Mouse (Mus musculus) thymus, adult 2 months (tissue): ENCODE results near the gene Sugp1. TPM values are rescaled to one million over a fixed set of nuclear protein-coding genes. Genes with fewer than 3 reads are reported as not detected.

Experiments used
- DNase-seq: peaks from one replicate; pipeline ENCODE4 v3.0.0; 2021
- H3K27ac ChIP-seq: fragments of 200-500 bp; 2 replicates; pipeline ENCODE4 v1.5.1; 2012; ENCODE audit warnings: low read length, control low read depth; ENCODE audit not compliant: control insufficient read depth, insufficient read depth
- H3K27me3 ChIP-seq: fragments of 200-500 bp; 2 replicates; pipeline ENCODE4 v1.6.1; 2012; ENCODE audit warnings: mild to moderate bottlenecking, low read length, moderate library complexity, mixed read lengths; ENCODE audit not compliant: control insufficient read depth, insufficient read depth
- H3K36me3 ChIP-seq: fragments of 200-500 bp; 2 replicates; pipeline ENCODE4 v1.6.1; 2012; ENCODE audit warnings: mild to moderate bottlenecking, low read length, moderate library complexity; ENCODE audit not compliant: control insufficient read depth, insufficient read depth
- H3K4me1 ChIP-seq: fragments of 200-500 bp; replicated peaks from 2 replicates; pipeline ENCODE4 v1.6.1; 2012; ENCODE audit warnings: low read length; ENCODE audit not compliant: control insufficient read depth, insufficient read depth
- H3K4me3 ChIP-seq: fragments of 200-500 bp; 2 replicates; pipeline ENCODE4 v1.5.1; 2012; ENCODE audit warnings: mild to moderate bottlenecking, low read length, control low read depth, moderate library complexity; ENCODE audit not compliant: control insufficient read depth, insufficient read depth
- CTCF ChIP-seq: fragments of 200-500 bp; IDR thresholded peaks from 2 replicates; pipeline ENCODE4 v1.5.1; 2012; ENCODE audit warnings: mild to moderate bottlenecking, control low read depth, low read length, moderate library complexity, borderline replicate concordance; ENCODE audit not compliant: control insufficient read depth, poor library complexity, insufficient read depth; ENCODE audit errors: extremely low read depth
- POLR2A ChIP-seq: fragments of 200-500 bp; IDR thresholded peaks from 2 replicates; pipeline ENCODE4 v1.6.1; 2012; ENCODE audit warnings: mild to moderate bottlenecking, low read length, control low read depth, moderate library complexity; ENCODE audit not compliant: control insufficient read depth, poor library complexity, insufficient read depth; ENCODE audit errors: extremely low read depth
- WGBS: fragments of 180-500 bp; shearing (Covaris S2); methylation state at CpG from one replicate; pipeline ENCODE4 v1.1.7; 2018; 5-methylcytosine and 5-hydroxymethylcytosine counted together
- polyA plus RNA-seq: library from polyadenylated mRNA; depleted of rRNA; stranded (reverse); fragments of >200 nt; gene quantifications from 2 replicates; pipeline ENCODE4 v1.2.3, GENCODE M21; 2012

The Sugp1 gene
- polyA plus RNA-seq, 1 experiment, result 17.8 TPM

DNA sequence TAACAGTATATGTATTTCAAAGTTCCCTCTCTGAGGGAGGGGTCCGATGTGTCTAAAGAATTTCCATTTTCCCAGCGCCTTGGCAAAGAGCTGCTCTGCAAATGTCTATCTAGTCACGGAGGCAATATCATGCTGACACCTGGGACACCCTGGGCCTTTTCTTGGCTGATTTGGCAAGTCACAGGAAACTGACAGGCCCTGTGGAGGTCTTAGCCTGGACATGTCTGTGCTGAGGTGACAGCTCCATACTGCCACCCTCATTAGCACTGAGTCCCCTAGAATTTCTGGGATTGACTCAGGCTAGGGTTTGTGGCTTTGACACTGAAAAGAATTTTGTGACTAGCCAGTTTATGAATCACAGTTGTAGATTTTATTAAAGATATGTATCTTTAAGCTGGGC lies 30.3 kb upstream of the Sugp1 start:
- DNase-seq, result no peak
- Histone ChIP-seq H3K36me3 (no peaks in the 10 kb centered on the region), H3K4me3 (no peak overlapping the region), H3K27me3 (no peaks in the 10 kb centered on the region), H3K4me1 (no peaks in the 10 kb centered on the region), H3K27ac (no peak overlapping the region)
- 81% methylated on average over 3 of the region's 3 CpGs for WGBS
- TF ChIP-seq CTCF, result no peak
- no peak for TF ChIP-seq POLR2A

DNA sequence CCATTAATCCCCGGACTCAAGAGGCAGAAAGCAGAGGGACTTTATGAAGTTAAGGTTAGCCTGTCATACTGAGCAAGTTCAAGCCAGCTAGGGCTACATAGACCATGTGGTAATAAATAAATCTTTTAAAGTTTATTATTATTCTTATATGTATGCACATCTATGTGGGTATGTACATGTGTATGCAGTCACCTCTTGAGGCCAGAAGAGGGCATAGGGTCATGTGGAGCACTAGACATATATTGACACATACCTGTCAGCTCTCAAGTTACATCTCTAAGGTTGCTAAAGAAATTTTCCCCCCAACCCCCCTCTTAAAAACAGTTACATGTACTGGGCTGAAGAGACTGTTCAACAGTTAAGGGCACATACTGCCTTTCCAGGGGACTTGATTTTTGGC lies 29.9 kb upstream of the Sugp1 start:
- no peak for TF ChIP-seq CTCF
- TF ChIP-seq POLR2A, result no peak
- Histone ChIP-seq H3K36me3 (peaks cover 2% of the 10 kb centered on the region), H3K4me3 (no peak overlapping the region), H3K4me1 (no peaks in the 10 kb centered on the region), H3K27ac (no peak overlapping the region), H3K27me3 (no peaks in the 10 kb centered on the region)
- WGBS, result 88% methylated on average over 1 of the region's 1 CpGs
- no peak for DNase-seq

DNA sequence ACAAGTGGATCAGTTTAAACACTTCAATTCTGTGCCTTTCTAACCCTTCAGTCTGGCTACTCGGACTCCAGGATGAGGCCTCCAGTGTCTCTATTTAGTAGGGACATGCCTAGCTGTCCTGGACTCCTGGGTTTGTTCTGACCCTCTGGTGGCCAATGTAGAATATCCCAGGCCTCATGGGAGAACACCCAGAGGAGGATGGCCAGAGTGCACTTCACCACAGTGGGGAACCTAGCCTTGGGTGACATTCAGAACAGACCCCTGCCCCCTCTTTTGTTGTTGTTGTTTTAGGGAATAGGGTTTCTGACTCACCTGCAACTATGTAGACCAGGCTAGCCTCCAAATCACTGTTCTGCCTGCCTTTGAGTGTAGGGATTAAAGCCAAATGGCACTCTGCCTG lies 27.6 kb upstream of the Sugp1 start:
- H3K27me3 ChIP-seq, result no peaks in the 10 kb centered on the region
- TF ChIP-seq CTCF, result no peak
- no peak for TF ChIP-seq POLR2A
- WGBS, result 84% methylated on average over 1 of the region's 1 CpGs
- no peak overlapping the region for H3K27ac ChIP-seq
- H3K4me1 ChIP-seq, result no peaks in the 10 kb centered on the region
- H3K4me3 ChIP-seq, result no peak overlapping the region
- H3K36me3 ChIP-seq, result peaks cover 24% of the 10 kb centered on the region
- no peak for DNase-seq

DNA sequence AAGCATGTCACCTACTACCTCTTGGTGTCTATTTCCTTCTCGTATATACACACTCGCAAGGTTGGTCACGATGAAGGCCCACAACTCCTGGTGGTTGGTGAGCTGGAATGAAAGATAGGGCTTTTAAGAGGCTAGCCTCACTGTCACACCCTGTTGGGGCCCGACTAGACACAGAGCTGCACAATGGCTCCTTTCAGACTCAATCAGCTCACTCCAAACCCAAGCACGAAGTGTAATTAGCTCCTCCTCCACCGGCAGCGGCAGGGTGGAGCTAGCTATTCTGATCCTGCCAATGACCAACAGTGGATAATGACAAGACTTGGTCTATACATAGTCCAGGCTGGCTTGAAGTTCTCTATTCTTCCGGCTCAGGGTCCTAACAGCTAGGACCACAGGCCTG lies 19.0 kb upstream of the Sugp1 start:
- WGBS, result 97% methylated on average over 8 of the region's 8 CpGs
- no peak for TF ChIP-seq POLR2A
- no peak for TF ChIP-seq CTCF
- peaks cover 93% of the 10 kb centered on the region for H3K36me3 ChIP-seq

DNA sequence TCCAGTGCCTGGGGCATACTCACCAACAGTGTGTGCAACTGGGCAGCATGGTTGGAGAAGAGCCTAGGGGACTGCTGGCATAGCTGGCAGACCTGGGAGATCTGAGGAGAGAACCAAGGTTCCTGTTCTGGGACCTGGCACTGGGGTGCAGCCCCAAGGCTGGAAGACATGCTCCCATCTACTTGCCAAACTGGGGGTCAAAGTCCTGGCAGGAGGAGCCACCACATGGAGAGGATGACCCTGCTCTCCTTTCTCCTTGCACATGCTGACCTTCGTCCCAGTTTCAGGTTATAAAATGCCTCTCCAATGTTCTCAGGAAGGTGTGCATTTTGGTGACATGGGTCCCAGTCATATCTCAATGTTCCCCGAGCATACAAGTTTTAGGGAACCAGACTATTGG lies 16.5 kb upstream of the Sugp1 start:
- no peaks in the 10 kb centered on the region for H3K27me3 ChIP-seq
- no peak overlapping the region for H3K4me3 ChIP-seq
- TF ChIP-seq CTCF (no peak), POLR2A (no peak)
- H3K27ac ChIP-seq, result no peak overlapping the region
- 95% methylated on average over 2 of the region's 2 CpGs for WGBS
- no peak for DNase-seq
- H3K4me1 ChIP-seq, result no peaks in the 10 kb centered on the region
- H3K36me3 ChIP-seq, result peaks cover 83% of the 10 kb centered on the region

More for the DNA sequence above, 19.0 kb upstream of the Sugp1 start:
- DNase-seq, result no peak
- H3K27ac ChIP-seq, result no peak overlapping the region
- no peaks in the 10 kb centered on the region for H3K4me1 ChIP-seq
- H3K4me3 ChIP-seq, result no peak overlapping the region
- H3K27me3 ChIP-seq, result no peaks in the 10 kb centered on the region

DNA sequence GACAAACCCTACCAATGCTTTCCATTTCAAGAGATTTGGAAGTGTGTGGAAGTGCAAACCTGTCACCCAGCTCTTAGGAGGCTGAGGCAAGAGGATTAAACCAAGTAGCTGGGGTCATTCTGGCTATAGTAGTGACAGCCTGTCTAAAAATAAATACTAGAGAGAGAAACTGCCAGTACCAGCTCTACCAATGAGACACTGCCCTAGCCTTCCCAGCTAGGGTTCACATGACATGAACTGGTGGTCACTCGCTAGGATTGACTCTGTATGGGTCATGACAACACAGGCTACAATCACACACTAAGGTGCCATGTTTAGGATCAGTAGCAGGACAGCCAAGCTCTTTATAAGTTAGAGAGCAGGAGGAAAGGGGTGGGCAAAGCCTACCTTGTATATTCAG lies 12.4 kb upstream of the Sugp1 start:
- no peak overlapping the region for H3K4me3 ChIP-seq
- no peak overlapping the region for H3K27ac ChIP-seq
- no peak for DNase-seq
- H3K36me3 ChIP-seq, result peaks cover 48% of the 10 kb centered on the region
- no peaks in the 10 kb centered on the region for H3K4me1 ChIP-seq
- WGBS, result 100% methylated on average over 1 of the region's 1 CpGs
- no peaks in the 10 kb centered on the region for H3K27me3 ChIP-seq
- no peak for TF ChIP-seq POLR2A

DNA sequence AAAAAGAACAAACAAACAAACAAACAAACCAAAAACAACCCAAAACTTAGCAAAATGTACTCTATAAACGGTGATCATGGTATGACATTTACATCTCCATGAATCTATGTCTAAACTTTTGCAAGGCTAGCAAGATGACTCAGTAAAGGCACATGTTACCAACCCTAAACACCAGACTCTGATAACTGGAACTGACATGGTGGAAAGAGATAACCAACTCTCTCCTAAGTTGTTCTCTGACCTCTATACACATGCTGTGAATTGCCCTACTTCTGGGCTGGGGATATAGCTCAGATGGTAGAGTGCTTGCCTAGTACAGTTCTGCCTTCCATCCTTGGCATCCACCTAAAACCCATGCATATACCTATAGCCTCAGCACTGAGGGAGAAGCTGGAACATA lies 4.6 kb upstream of the Sugp1 start:
- no peak for DNase-seq
- TF ChIP-seq CTCF (no peak), POLR2A (no peak)
- no peaks in the 10 kb centered on the region for H3K27me3 ChIP-seq
- H3K4me1 ChIP-seq, result peaks cover 7% of the 10 kb centered on the region
- 92% methylated on average over 1 of the region's 1 CpGs for WGBS
- H3K27ac ChIP-seq, result no peak overlapping the region
- no peak overlapping the region for H3K4me3 ChIP-seq
- no peaks in the 10 kb centered on the region for H3K36me3 ChIP-seq
